Mouse (Mus musculus) T-helper 2 cell (primary cell): ENCODE results near the gene Clcnka.

Experiments
- in situ Hi-C: fragments of 300-600 bp; cut with MboI, MseI; formaldehyde crosslinking; loops from one replicate; pipeline ENCODE4 v1.15.1; 2025; ENCODE audit warnings: high pct_unique_total_duplicates

Gene Clcnka

DNA sequence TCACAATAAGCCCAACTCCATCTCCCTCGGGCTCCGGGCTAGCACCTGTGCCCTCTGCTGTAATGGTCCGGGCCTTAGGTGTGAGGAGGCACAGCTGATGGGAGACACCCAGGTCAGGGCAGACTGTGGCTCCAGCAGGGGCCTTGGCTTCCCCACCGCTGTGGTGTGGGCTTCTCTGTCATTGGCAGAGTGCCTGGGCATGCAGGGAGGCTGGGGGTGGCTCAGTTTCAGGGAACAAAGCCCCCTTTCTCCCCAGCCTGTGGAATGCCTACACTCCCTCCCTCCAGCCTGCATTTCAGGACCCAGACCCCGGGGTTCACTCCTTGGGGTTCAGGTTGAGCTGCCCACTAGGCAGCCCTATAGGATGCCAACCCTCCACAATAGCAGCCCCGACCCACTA, 62.3 kb downstream of the Clcnka start:
- in situ Hi-C loops, result loop anchor here (25.0 kb wide), 1 partner anchor 1326 kb away; no protein-coding TSS in a partner anchor

DNA sequence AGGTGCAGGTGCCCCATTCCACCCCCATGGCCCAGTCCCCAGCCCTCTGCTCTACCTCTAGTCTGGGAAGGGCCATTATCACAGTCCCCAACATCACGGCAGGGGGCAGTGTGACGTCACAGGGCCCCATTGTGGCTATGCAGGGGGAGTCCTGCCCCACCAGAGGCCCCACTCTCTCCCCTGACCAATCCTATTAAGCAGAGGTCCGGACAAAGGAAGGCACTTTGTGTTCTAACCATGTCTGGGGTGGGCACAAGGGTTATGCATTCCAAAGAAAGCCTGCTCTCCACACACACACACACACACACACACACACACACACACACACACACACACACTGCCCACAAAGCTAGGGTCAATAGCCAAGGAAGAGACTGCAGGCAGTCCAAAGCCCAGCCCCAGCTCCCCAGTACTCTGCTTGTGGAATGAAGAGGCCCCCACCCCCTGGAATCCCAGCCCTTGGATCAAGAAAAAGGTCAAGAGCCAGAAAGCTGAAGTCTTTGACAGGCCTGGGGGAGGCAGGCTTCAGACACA, 63.2 kb downstream of the Clcnka start:
- in situ Hi-C loops, result loop anchor here (25.0 kb wide), 1 partner anchor 1327 kb away; no protein-coding TSS in a partner anchor

DNA sequence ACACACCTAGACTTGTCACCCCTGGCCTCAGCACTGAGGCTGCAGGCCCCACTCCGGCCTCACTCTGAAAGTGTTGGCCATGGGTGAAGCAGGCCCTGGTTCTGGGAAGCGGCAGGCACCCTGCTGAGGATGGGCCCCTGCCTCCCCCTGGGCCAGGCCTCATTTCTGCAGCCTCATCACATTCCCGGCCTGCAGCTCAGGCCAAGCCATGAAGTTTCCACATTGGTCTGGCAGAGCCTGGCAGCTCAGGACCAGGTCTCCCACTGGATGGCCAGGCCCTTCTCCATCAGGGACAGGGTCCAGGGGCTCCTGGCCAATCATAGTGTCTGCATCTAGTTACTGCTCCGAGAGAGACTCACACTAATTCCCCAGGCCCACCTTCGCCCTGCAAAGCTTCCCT, 63.8 kb downstream of the Clcnka start:
- in situ Hi-C loops, result loop anchor here (25.0 kb wide), 1 partner anchor 1328 kb away; no protein-coding TSS in a partner anchor
